In the genomic region with DNA sequence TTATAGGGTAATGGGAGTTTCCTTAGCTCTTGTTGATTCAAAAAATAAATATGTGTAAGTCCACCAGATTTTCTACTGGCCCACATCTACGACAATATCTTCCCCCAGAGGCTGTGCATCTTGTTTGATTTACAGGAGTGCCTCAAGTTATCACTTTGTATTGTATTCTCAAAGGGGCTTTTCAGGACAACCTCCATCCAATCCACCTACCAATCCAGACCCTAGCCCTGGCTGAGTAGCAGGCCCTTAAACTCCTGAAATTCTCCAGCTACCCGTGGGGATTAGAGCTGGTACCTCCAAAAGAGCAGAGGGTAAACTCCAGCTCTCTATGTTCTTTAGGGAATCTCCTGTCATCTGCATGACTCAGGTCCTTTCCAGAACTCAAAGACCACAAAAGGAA, we compare ENCODE assay signal across 9 mouse cellular contexts. TPM values are rescaled to one million over a fixed set of nuclear protein-coding genes. Genes with fewer than 3 reads are reported as not detected.
DNase-seq lines count a peak whose midpoint lies in the region; ATAC-seq and TF ChIP-seq lines count a peak whose summit lies in the region.
"Had no signal": no experiment of that assay in that cellular context is flagged by ENCODE, and none has a peak within 500 bp of the region (broad histone marks: within the 10 kb centered on the region; RNA-seq: fewer than 3 reads in every experiment).

No protein-coding gene starts in this region.

- TF ChIP-seq CTCF in left cerebral cortex, adult 2 months (IDR thresholded peaks at IDR 0.05): no peak

- intact Hi-C loops in left cerebral cortex, adult 2 months (cut with DNase I): no loop called here
- intact Hi-C loops in left cerebral cortex, postnatal 4 days (cut with DNase I): no loop called here

- ATAC-seq in forebrain, embryonic 11.5 days (replicated peaks; ENCODE audit: low FRiP score): no peak
- no peak for ATAC-seq in limb, embryonic 11.5 days (ENCODE audit: insufficient number of reproducible peaks, low FRiP score, low TSS enrichment, low read depth)
- ATAC-seq in neural tube, embryonic 15.5 days (ENCODE audit: low FRiP score): no peak

- no peaks in the 10 kb centered on the region for H3K27me3 ChIP-seq in forebrain, embryonic 11.5 days (ENCODE audit: control insufficient read depth, insufficient read depth, low read length)
- no peaks in the 10 kb centered on the region for H3K27me3 ChIP-seq in limb, embryonic 11.5 days (ENCODE audit: control insufficient read depth, insufficient read depth, low read length)
- no peaks in the 10 kb centered on the region for H3K27me3 ChIP-seq in neural tube, embryonic 15.5 days (replicated peaks)

- no peaks in the 10 kb centered on the region for H3K9me3 ChIP-seq in forebrain, embryonic 11.5 days (ENCODE audit: control insufficient read depth, low read length)
- no peaks in the 10 kb centered on the region for H3K9me3 ChIP-seq in limb, embryonic 11.5 days (ENCODE audit: control insufficient read depth, low read length)
- H3K9me3 ChIP-seq in neural tube, embryonic 15.5 days (replicated peaks): no peaks in the 10 kb centered on the region

- no peak overlapping the region for H3K27ac ChIP-seq in left cerebral cortex, adult 2 months
- no peak overlapping the region for H3K27ac ChIP-seq in forebrain, embryonic 11.5 days (ENCODE audit: low read depth, low read length)
- H3K27ac ChIP-seq in limb, embryonic 11.5 days (replicated peaks; ENCODE audit: low read depth, low read length): no peak overlapping the region
- no peak overlapping the region for H3K27ac ChIP-seq in neural tube, embryonic 15.5 days (replicated peaks)

- peak overlapping the region; percentile 83; the same call in 1 of the 2 replicates for H3K4me2 ChIP-seq in forebrain, embryonic 11.5 days (ENCODE audit: low read depth, low read length, severe bottlenecking)
- peak overlapping the region; percentile 82; the same call in 1 of the 2 replicates for H3K4me2 ChIP-seq in limb, embryonic 11.5 days (ENCODE audit: low read depth, severe bottlenecking)
- H3K4me2 ChIP-seq in neural tube, embryonic 15.5 days: peak overlapping the region; percentile 79

- peaks cover 15% of the 10 kb centered on the region; the same call in 1 of the 2 replicates for H3K36me3 ChIP-seq in forebrain, embryonic 11.5 days (ENCODE audit: control insufficient read depth, insufficient read depth, low read length)
- H3K36me3 ChIP-seq in limb, embryonic 11.5 days (ENCODE audit: control insufficient read depth, insufficient read depth, low read length): peaks cover 6% of the 10 kb centered on the region
- H3K36me3 ChIP-seq in neural tube, embryonic 15.5 days: peaks cover 29% of the 10 kb centered on the region

- H3K4me1 ChIP-seq in forebrain, embryonic 11.5 days (replicated peaks; ENCODE audit: control insufficient read depth, insufficient read depth, low read length): peaks cover 7% of the 10 kb centered on the region; the same call in 1 of the 2 replicates
- peaks cover 2% of the 10 kb centered on the region; the same call in 1 of the 2 replicates for H3K4me1 ChIP-seq in limb, embryonic 11.5 days (ENCODE audit: control insufficient read depth, insufficient read depth, low read length)
- peaks cover 28% of the 10 kb centered on the region for H3K4me1 ChIP-seq in neural tube, embryonic 15.5 days

- WGBS in forebrain, embryonic 11.5 days: 82% methylated on average over 2 of the region's 2 CpGs
- WGBS in limb, embryonic 11.5 days: 89% methylated on average over 2 of the region's 2 CpGs
- 47% methylated on average over 2 of the region's 2 CpGs for WGBS in neural tube, embryonic 15.5 days

- H3K9ac ChIP-seq in forebrain, embryonic 11.5 days (ENCODE audit: low read length): 0 out of 2 replicates have a peak overlapping the region, but pooled peaks have one; percentile 23
- no peak overlapping the region for H3K9ac ChIP-seq in limb, embryonic 11.5 days (ENCODE audit: low read length)
- peak overlapping the region; percentile 97; the same call in 1 of the 2 replicates for H3K9ac ChIP-seq in neural tube, embryonic 15.5 days (replicated peaks)

- DNase-seq in left cerebral cortex, adult 2 months (ENCODE audit: extremely low spot score in 1 of 2, low spot score in 2 of 2): no peak
- DNase-seq in left cerebral cortex, postnatal 4 days: no peak
- DNase-seq in forebrain, embryonic 11.5 days (ENCODE audit: low spot score): no peak
- DNase-seq in limb, embryonic 11.5 days (ENCODE audit: low spot score): no peak
- DNase-seq in frontal cortex, postnatal 36 days (ENCODE audit: low spot score in 2 of 2): no peak
- no peak for DNase-seq in MN1 (ENCODE audit: low spot score)
- DNase-seq in urinary bladder, adult 2 months (ENCODE audit: low spot score): no peak

- H3K4me3 ChIP-seq in left cerebral cortex, adult 2 months: peak overlapping the region; percentile 81
- H3K4me3 ChIP-seq in forebrain, embryonic 11.5 days (ENCODE audit: low read depth, low read length): peak overlapping the region; percentile 94; the same call in 1 of the 2 replicates
- no peak overlapping the region; the same call in 1 of the 2 replicates for H3K4me3 ChIP-seq in limb, embryonic 11.5 days (ENCODE audit: low read depth, low read length)
- H3K4me3 ChIP-seq in neural tube, embryonic 15.5 days (replicated peaks): peak overlapping the region; percentile 97

RNA-seq across cellular contexts. Expression of a gene that starts 2.3 kb away (rescaled TPM):
- total RNA-seq in left cerebral cortex, adult 2 months (2021): 100 to 1,000 TPM; 179 to 186 TPM
- total RNA-seq in left cerebral cortex, postnatal 4 days (2021): 100 to 1,000 TPM; 244 to 265 TPM
- polyA plus RNA-seq in forebrain, embryonic 11.5 days (2014; fragmentation: Nextera tagmentation; extraction: Ambion mirVana): 653 and 672 TPM in 2 replicates
- polyA plus RNA-seq in limb, embryonic 11.5 days (2014; fragmentation: Nextera tagmentation; extraction: Ambion mirVana): 654 and 670 TPM in 2 replicates
- polyA plus RNA-seq in neural tube, embryonic 15.5 days (2015; fragmentation: Nextera tagmentation; extraction: Ambion mirVana): 477 and 496 TPM in 2 replicates
- polyA plus RNA-seq in urinary bladder, adult 2 months (2012; rRNA removed): 176 and 192 TPM in 2 replicates

RNA-seq across cellular contexts. Expression of a gene that starts 12.3 kb away (rescaled TPM):
- total RNA-seq in left cerebral cortex, adult 2 months (2021): 10 to 100 TPM; 15.1 to 17.4 TPM
- 10 to 100 TPM; 15.7 to 16.8 TPM for total RNA-seq in left cerebral cortex, postnatal 4 days (2021)
- polyA plus RNA-seq in forebrain, embryonic 11.5 days (2014; fragmentation: Nextera tagmentation; extraction: Ambion mirVana): 24.6 and 24.7 TPM in 2 replicates
- polyA plus RNA-seq in limb, embryonic 11.5 days (2014; fragmentation: Nextera tagmentation; extraction: Ambion mirVana): 19.1 and 23.6 TPM in 2 replicates
- polyA plus RNA-seq in neural tube, embryonic 15.5 days (2015; fragmentation: Nextera tagmentation; extraction: Ambion mirVana): 21.0 and 22.8 TPM in 2 replicates
- 9.5 and 11.6 TPM in 2 replicates for polyA plus RNA-seq in urinary bladder, adult 2 months (2012; rRNA removed)

RNA-seq across cellular contexts. Expression of a gene that starts 27.6 kb away (rescaled TPM):
- total RNA-seq in left cerebral cortex, adult 2 months (2021): 10 to 100 TPM; 30.9 to 31.1 TPM
- 10 to 100 TPM; 26.5 to 29.5 TPM for total RNA-seq in left cerebral cortex, postnatal 4 days (2021)
- 25.8 and 26.1 TPM in 2 replicates for polyA plus RNA-seq in forebrain, embryonic 11.5 days (2014; fragmentation: Nextera tagmentation; extraction: Ambion mirVana)
- 21.7 and 22.7 TPM in 2 replicates for polyA plus RNA-seq in limb, embryonic 11.5 days (2014; fragmentation: Nextera tagmentation; extraction: Ambion mirVana)
- polyA plus RNA-seq in neural tube, embryonic 15.5 days (2015; fragmentation: Nextera tagmentation; extraction: Ambion mirVana): 27.8 and 30.8 TPM in 2 replicates
- polyA plus RNA-seq in urinary bladder, adult 2 months (2012; rRNA removed): 12.7 and 13.1 TPM in 2 replicates

RNA-seq across cellular contexts. Expression of a gene that starts 28.6 kb away (rescaled TPM):
- not detected for total RNA-seq in left cerebral cortex, adult 2 months (2021)
- total RNA-seq in left cerebral cortex, postnatal 4 days (2021): not detected
- 0.56 and 0.96 TPM in 2 replicates for polyA plus RNA-seq in forebrain, embryonic 11.5 days (2014; fragmentation: Nextera tagmentation; extraction: Ambion mirVana)
- 0.45 and 0.56 TPM in 2 replicates for polyA plus RNA-seq in limb, embryonic 11.5 days (2014; fragmentation: Nextera tagmentation; extraction: Ambion mirVana)
- polyA plus RNA-seq in neural tube, embryonic 15.5 days (2015; fragmentation: Nextera tagmentation; extraction: Ambion mirVana): 0.31 and 0.50 TPM in 2 replicates
- not detected in 2 replicates for polyA plus RNA-seq in urinary bladder, adult 2 months (2012; rRNA removed)
- total RNA-seq: layer of hippocampus, adult 18-20 months had no signal

RNA-seq across cellular contexts. Expression of a gene that starts 33.5 kb away (rescaled TPM):
- 100 to 1,000 TPM in 1 of 2 experiments, 10 to 100 TPM in 1; 97.4 to 104 TPM for total RNA-seq in left cerebral cortex, adult 2 months (2021)
- 10 to 100 TPM; 90.3 to 94.9 TPM for total RNA-seq in left cerebral cortex, postnatal 4 days (2021)
- 378 and 409 TPM in 2 replicates for polyA plus RNA-seq in forebrain, embryonic 11.5 days (2014; fragmentation: Nextera tagmentation; extraction: Ambion mirVana)
- polyA plus RNA-seq in limb, embryonic 11.5 days (2014; fragmentation: Nextera tagmentation; extraction: Ambion mirVana): 411 and 426 TPM in 2 replicates
- 231 and 240 TPM in 2 replicates for polyA plus RNA-seq in neural tube, embryonic 15.5 days (2015; fragmentation: Nextera tagmentation; extraction: Ambion mirVana)
- 72.2 and 94.8 TPM in 2 replicates for polyA plus RNA-seq in urinary bladder, adult 2 months (2012; rRNA removed)
